Mouse (Mus musculus) cerebellum, adult 8-10 months (tissue): ENCODE measurements around the gene Pla2g4b.
A peak's percentile ranks its signal among the peaks of the same experiment; 100 is the strongest.

ENCODE experiments used
- DNase-seq: peaks from one replicate; pipeline ENCODE4 v3.0.0; 2022

Gene Pla2g4b

DNA sequence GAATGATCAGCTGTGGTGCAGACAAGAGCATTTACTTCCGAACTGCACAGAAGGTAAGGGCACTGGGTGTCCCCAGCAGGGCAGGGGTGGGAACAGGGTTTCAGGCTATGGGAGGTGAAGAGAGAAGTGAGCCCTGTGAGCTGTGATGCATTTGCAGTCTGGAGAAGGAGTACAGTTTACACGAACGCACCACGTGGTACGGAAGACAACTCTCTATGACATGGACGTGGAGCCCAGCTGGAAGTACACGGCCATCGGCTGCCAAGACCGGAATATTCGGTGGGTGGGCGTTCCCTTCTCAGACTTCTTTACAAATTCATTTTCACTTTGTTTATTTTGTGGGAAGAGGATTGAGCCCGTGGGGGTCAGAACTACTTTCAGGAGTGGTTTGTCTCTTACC is 15.6 kb upstream of the Pla2g4b start:
- DNase-seq = no peak

DNA sequence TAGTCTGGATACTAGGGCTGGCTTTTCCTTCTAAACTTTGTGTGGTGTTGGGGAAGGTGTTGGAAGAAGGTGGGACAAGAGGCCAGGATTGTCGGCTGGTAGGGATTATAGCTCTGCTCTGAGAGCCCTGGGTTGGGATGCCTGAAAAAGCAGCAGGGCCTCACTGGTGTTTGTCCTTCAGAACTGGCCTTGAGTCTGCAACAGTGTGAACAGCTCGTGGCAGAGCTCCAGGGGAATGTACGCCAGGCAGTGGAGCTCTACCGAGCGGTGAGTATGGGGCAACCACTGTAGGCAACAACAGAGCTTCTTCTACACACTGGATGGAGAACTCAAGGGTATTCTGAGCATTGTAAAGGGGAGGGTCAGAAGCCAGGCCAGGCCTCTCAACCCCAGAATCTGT is 8.9 kb upstream of the Pla2g4b start:
- no peak for DNase-seq

DNA sequence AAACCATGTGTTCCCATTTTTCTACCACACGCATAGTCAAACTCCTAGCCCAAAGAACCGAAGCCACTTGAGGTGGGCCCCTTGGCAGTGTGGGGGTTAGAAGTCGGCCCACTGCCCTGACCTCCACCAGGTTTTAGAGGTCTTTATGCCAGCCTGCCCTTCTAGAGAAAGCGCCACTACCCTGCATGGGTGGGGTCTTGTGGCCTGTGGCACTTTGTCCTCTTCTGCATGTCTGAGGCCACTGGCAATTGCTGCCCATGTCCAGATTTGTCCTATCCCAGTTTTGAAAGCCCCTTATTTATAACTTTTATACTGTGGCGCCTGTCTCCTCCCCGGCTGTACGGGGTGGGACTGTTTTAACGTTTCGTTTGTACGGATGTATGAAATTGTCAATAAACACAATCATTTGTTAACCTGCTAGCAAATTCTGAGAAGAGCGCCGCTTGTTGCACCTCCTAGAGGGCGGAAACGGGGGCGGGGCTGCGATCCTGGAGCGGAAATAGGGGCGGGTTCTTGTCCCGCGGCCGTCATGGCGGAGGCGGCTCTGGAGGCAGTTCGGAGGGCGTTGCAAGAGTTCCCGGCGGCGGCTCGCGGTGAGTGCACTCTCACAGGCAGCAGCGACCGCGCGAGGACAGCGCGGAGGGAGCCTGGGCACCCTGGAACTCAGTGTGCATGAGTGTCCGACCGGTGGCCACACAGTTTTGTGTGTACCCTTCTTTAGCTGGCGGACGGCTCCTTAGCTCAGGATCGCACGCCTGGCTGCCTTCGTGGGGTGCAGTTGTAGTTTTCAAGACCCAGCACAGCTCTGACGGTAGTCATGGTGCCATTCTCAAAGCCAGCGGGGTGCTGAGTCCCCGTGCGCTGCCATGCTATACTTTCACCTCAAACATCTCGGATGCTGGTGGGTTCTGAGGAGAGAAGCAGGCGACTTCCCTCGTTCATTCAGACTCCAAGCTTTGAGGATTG is 6.0 kb upstream of the Pla2g4b start, which contains the start of the genes Jmjd7 and Gm28042:
TSS of gene Jmjd7 (plus strand) at position 500 of the 966 bp plus-strand sequence.
TSS of gene Gm28042 (plus strand) at position 510 of the 966 bp plus-strand sequence.
- DNase-seq = peak; percentile 86

DNA sequence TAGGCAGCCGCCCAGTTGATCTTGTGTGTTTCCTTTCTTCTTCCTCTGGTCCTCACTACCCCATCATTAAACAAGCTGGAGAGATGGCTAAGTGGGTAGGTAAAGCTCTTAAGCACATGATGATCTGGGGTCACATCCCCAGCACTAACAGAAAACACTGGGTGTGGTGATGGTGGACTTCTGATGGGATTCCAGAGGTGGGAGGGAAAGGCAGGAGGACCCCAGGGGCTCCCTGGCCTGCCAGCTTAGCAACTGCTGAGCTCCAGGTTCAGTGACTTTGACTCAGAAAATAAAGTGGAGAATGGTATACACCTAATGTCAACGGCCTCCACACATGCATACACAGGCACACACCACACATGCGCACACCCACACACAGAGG is 5.3 kb upstream of the Pla2g4b start:
- no peak for DNase-seq

DNA sequence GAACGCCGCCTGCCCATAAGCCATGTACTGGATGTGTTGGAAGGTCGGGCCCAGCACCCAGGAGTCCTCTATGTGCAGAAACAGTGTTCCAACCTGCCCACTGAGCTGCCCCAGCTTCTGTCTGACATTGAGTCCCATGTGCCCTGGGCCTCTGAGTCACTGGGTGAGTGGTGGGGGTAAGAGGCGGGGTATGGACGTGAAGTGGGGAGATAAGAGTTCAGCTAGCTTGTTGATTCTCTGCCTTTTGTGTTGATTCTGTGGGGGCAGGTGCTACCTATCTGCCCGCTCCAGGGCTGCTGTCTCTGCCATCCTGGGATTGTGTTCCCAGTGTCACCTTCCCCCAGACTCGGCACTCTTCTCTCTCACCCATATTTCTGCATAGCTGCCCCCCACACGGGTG is 2.8 kb upstream of the Pla2g4b start:
- no peak for DNase-seq

DNA sequence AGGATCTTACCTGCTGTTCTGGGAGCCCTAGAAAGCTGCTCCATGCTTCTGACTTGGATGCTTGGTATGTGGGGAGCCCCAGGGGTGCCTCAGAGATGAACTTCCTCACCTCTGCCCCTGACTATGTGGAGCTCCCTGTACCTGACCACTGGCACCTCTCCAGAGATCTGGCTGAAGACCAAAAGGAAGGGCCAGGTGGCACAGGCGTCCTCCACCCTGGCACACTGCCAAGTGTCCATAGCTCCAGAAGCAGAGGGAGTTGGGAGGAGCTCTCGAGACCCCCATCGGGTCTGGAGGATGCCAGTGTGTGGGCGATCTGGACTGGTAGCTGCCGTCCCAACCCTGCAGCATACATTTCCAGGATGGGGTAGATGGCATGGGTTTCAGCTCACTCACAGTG is 509 bp downstream of the Pla2g4b start:
- DNase-seq = peak; percentile 48

DNA sequence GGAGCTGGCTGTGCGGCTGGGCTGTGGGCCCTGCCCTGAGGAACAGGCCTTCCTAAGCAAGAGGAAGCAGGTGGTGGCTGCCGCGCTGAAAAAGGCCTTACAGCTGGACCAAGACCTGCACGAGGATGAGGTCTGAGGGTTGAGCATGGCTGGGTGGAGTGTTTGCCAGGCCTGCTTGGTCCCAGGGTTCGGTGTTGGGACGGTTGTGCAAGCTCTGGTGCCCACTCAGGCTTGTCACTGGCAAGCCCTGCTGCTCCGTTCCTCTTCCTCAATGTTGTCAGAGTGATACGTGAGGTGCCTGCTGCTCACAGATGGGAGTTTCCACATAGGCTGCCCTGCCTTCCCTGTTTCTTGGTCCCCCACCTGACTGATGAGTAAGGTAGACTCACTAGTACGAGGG is 4.5 kb downstream of the Pla2g4b start:
- no peak for DNase-seq

DNA sequence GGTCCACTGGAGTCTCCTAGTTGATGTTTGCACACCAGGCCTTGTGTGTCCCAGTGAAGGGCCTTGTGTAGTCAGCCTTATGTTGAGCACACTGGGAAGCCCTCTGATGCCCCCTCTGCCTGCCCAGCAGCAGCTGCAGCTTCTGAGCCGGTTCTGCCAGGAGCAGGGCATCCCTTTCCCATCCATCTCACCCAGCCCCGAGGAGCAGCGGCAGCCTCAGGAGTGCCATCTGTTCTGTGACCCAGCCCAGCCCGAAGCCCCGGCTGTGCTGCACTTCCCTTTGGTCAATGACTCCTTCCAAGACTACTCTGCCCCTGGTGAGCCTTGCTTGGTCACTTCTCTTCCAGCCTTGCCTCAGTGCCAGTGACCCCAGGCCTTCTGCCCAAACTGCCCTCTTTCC is 7.8 kb downstream of the Pla2g4b start:
- no peak for DNase-seq

DNA sequence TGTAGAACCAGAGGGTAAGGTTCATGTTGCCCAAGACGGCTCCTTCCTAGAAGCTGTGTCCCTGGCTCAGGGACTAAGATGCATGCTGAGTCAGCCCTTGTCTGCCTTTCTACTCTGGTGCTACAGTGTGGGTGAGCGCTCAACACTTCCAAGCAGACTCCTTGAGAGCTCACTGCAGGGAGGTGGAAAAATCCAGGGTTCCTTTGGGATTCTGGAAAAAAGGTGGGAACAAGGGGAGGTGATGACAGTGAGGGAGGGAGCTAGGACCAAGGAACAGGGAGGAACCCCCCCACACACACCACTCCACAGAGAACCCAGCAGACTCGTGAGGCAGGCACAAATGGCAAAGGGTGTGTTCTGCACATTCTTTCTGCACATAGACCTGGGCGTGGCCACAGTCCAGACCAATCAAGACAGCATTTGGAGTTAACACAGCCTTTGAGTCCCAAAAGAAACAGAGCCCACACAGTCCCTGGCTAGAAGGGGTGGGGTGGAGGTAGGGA is 10.9 kb downstream of the Pla2g4b start:
- no peak for DNase-seq

DNA sequence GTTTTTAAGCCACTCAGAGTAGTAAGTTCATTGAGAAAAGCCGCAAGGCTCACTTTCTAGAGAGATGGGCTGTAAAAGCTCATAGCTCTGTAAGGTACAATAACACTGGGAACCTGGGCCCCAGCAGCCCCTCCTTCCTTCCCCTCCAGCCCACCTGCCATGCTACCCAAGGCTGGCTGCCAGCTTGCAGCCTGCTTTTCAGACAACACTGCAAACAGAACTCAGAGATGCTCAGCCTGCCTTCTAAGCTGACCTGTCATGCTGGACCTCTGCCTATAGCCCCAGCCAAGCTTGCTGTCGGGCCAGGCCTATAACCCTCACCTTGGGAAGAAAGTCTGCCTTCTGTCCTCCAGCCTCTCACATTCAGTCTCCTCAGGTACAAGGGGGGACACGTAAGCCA is 11.5 kb downstream of the Pla2g4b start:
- no peak for DNase-seq

DNA sequence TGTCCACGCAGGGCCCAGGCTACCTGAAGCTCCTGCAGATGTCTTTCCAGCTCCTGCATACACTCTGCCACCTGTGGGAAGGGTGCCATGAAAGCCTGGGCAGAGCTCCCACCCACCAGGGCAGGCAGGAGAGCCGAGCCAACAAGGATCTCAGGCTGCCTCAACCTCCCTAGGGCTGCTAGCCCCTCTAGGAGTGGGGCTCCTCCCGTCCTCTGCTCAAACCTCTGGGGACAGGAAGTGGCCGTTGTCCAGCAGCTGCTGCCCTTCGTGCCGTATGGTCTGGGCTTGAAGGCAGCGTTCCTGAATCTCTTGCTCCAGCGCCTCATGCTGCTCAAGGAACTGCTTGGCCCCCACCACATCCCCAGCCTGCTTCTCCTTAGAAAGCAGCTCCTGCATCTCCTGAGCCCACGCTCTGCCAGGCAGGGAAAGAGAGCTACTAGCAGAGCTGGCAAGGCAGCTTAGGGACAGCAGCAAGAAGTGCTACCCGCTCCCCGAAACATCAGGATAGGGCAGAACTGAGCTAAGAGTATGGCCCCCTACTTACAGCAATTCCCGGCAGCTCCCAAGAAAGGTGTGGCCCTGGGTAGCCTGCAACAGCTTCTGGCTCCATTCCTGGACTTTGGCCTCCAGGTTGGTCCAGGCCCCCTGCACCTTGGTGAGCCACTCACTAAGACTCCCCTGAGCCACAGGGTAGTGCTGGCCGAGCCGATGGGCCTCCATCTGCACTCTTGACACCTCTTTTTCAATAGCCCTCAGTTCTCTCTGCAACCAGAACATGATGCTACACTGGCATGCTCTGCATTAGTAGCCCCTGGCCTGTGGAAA is 13.5 kb downstream of the Pla2g4b start:
- DNase-seq = no peak

DNA sequence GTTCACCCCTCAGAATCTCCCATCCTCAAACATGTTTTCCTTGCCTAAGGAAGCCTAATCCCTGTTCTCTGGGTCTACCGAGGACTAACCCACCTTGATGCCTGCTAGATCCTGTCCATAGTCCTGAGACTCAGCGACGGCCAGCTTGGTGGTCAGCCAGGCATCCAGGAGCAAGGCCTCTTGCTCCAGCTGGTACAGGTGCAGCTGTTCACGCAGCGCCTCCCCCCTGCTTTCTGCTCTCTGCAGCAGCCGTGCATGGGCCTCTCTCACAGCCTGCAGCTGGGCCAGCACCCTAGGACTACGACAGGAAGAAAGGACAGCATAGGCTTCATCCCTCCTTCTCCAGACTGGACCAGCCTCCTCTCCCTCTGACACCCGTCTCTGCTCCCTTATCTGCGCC is 15.0 kb downstream of the Pla2g4b start:
- no peak for DNase-seq

DNA sequence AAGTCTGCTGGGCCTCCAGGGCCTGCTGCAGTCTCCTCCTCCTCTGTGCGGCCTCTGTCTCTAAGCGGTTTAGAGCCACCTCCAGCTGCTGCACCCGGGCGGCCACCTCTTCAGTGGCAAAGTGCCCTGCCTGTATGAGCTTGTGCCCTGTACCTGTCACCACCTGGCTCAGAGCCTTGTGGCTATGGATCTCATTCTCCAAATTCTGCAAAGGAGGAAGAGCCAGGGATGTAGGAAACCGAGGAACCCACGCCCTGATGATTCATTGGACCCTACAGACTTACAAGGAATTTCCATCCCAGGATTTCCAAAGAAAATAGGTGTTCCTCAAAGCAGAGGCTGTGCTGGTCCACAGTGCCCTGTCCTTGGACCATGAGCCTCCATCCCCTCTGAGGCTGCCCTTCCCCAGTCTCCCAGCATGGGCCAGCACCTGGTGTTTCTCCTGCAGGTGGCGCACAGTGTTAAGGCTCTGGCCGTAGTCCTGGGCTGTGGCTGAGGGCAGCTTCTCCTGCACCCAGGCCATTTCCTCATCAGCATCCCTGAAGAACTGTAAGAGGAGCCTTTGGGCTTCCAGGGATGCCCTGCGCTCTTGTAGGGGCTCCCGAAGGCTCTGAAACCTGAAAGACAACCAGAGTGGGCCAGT is 16.5 kb downstream of the Pla2g4b start:
- DNase-seq = no peak

DNA sequence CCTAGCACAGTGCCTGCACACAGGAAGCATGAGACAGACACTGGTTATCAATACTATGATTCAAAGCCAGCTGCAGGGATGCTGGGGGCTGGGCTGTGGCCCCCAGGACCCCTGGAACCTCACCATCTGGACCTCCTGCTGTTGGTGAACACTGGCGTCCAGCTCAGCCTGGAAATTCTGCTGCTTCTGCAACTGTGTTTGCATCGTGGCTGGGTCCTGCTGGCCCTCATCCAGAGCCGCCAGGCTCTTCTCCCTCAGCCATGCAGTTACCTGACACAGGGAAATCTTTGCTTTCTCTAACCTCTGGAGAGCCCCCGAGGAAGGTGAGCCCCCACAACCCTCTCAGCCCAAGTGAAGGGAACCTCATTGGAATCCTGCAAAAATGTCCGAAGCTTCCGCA is 18.2 kb downstream of the Pla2g4b start:
- DNase-seq = no peak

DNA sequence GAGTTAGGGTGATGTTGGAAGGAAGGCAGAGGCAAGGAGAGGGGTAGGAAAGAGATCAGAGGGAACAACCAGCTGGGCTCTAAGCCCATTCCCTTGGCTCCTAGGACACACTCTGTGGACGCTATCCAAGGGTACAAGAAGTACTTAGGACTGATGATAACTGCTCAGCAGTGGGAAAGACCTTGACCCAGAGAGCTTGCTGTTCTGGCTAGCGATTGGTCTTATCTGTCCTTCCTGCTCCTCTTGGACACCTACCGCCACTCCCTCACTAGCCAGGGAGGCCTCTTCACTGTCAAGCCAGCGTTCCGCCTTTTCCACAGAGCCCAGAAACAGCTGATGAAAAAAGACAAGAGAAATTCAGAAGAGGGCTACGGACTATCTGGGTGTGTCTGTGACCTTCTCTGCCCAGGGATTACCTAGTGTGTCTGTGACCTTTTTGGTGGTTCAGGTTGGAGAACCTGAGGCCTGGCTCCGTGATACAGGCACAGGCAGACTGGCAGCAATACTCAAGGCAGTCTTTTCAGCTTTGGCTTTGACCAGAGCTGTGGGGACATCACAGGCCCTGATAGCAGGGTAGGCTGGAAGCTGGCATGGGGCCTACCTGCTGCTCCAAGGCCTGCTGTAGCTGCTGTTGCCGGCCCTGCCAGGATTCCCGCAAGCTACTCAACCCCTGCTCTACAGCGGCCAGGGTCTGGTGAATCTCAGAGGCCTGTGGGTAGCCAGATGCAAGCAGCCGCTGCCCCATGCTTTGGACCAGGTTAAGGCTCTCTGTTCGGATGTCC is 21.7 kb downstream of the Pla2g4b start:
- no peak for DNase-seq

DNA sequence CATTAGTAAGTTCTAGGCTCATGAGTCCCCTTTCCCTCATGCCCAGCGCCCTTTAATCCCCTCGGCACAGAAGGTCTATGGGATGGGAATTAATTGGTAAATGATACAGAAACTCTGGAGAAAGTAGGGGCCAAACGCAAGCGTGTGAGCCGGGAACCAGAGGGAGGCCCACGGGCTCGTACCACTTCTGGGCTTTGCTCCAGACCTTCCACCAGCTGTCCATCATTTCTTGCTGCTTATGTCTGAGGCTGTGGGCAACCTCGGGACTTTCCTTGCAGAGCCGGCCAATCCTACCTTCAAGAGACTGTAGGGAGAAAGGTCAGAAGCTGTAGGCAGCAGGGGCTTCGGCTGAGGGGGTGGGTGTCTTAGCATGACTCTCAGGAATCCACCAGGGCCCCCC is 22.7 kb downstream of the Pla2g4b start:
- no peak for DNase-seq

DNA sequence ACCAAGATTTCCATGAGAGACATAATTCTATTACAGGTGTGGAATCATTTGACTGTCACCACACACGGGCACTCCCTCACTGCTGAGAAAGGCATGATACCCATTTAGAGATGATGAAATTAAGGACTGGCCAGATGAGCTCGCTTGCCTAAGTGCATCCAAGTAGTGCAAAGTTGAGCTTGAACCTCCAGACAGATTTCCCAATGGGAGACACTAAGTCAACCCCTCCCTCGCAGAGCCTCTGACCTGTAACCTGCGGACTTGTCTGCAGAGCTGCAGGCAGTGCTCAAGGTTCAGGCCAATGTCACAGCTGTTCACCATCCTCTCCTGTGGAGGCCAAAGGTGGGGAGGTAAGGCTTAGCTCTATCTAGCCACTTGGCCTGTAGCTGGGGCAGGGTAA is 25.6 kb downstream of the Pla2g4b start:
- no peak for DNase-seq

DNA sequence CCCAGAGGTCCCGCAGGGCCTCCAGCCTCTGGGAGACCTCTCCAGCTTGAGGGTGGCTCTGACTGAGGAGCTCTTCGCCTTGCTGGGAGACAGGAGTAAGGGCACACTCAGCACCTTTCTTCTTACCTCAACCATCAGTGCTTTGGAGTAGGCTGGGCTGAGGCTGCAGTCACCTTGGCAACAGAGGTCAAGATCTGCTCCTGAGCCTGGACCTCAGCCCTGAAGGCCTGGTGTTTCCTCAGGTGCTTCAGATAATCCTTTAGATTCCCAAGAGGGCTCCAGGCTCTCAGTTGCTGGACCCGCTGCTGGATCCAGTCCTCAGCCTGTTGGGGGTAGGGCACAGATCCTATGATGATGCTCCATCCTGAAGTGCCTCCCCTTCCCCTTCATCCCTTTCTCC is 26.2 kb downstream of the Pla2g4b start:
- DNase-seq = no peak

DNA sequence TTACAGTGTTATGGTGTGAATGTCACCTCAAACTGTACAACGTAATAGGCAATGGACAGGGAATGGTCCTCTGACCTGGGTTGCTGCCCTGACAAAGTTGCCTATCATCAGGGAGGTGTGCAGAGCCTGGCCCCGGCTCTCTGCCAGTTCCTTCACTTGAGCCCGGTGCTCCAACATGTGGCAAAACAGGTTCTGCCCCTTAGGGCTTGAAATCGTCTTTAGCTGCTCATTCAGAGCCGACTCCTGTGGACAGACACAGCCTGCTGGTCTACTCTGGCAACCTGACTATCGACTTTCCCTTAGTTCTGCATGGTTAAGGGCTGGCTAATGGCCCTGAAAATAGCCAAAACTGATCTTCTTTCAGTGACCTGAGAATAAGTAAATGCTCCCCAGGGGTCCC is 27.0 kb downstream of the Pla2g4b start:
- DNase-seq = no peak

DNA sequence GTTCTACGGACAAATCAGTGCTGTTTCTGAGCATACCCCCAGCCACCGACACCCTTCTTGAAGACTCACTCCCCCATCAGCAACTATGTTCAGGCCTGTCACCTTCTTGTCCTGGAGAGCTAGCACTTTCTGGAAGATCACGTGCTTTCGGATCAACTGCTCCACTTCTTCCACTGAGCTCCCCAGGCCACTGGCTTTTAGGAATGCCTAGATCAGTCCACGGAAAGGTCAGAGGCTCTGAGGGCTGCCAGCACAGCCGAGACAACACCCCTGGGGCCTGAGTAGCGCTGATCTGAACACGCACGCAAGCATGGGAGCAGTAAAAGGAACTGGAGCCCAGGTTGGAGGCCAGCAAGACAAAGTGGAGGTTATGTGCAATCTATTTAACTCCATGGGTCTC is 27.4 kb downstream of the Pla2g4b start:
- no peak for DNase-seq

DNA sequence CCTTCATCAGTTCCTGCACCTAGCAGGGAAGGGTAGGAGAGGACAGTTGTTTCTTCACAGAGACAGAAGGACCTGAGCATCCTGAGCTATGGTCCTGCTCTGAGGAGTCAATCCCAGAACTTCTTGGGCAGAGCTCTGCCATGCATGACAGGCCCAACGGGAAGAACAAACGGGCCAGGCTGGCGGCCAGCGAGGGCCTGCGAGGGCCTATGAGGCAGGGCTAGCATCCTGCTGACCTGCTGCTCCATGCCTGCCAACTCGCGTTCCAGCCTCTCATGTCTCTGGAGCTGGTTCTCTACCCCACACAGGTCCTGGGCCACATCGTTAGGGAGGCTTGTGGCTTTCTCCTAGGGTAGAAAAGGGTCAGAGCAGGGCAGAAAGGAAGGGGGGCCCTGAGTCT is 29.0 kb downstream of the Pla2g4b start:
- DNase-seq = no peak

DNA sequence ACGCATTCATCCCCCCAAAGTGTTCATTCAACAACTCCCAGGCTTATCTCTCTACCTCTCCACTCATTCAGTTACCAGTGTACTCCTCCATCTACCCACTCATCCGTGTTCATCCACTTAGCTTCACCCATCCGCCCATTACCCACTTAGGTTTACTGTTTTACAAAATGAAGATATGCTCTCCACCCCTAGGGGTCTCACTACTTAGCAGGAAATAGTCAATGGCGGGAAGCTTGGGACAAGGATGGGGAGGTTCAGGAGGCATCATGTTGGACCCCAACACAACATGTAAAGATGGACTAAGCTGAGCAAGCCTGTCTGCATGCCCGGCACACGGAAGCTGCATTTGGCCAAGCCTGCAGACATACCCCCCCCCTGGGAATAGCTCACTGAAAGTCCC is 31.4 kb downstream of the Pla2g4b start:
- DNase-seq = no peak
